ENCODE assay signal across 19 mouse cellular contexts in genomic region chr6:54775739-54776138, GRCm38 (mm10). TPM values are rescaled to one million over a fixed set of nuclear protein-coding genes. Genes with fewer than 3 reads are reported as not detected.
DNase-seq lines count a peak whose midpoint lies in the region; ATAC-seq and TF ChIP-seq lines count a peak whose summit lies in the region.
"Had no signal": no experiment of that assay in that cellular context is flagged by ENCODE, and none has a peak within 500 bp of the region (broad histone marks: within the 10 kb centered on the region; RNA-seq: fewer than 3 reads in every experiment).

No protein-coding gene starts in this region.

- H3K4me1 ChIP-seq in heart, embryonic 10.5 days = peaks cover 15% of the 10 kb centered on the region
- peaks cover 3% of the 10 kb centered on the region for H3K4me1 ChIP-seq in heart, adult 2 months (ENCODE audit: control insufficient read depth, insufficient read depth, low read length)
- peaks cover 14% of the 10 kb centered on the region for H3K4me1 ChIP-seq in hindbrain, embryonic 13.5 days (replicated peaks)
- H3K4me1 ChIP-seq in cerebellum, adult 2 months (ENCODE audit: control insufficient read depth, insufficient read depth, low read length) = no peaks in the 10 kb centered on the region
- H3K4me1 ChIP-seq: limb, embryonic 15.5 days had no signal

- no peak overlapping the region for H3K4me3 ChIP-seq in heart, embryonic 10.5 days
- H3K4me3 ChIP-seq in heart, adult 2 months = no peak overlapping the region
- H3K4me3 ChIP-seq in hindbrain, embryonic 13.5 days = no peak overlapping the region
- no peak overlapping the region for H3K4me3 ChIP-seq in cerebellum, adult 2 months (replicated peaks; ENCODE audit: insufficient read depth, low read depth, low read length)
- H3K4me3 ChIP-seq: gastrocnemius, adult 2 months; limb, embryonic 15.5 days had no signal

- no peaks in the 10 kb centered on the region; the same call in 1 of the 2 replicates for H3K9me3 ChIP-seq in heart, embryonic 10.5 days
- H3K9me3 ChIP-seq in hindbrain, embryonic 13.5 days = no peaks in the 10 kb centered on the region
- H3K9me3 ChIP-seq: limb, embryonic 15.5 days had no signal

- DNase-seq in heart, embryonic 10.5 days (ENCODE audit: low spot score) = peak; percentile 68
- no peak for DNase-seq in heart, adult 2 months
- DNase-seq in MEL-GATA-1-ER (ENCODE audit: extremely low read depth, low read depth) = peak; percentile 41
- DNase-seq in cerebellum, adult 2 months = no peak
- no peak for DNase-seq in ovary, postnatal 36 days (ENCODE audit: low spot score)
- DNase-seq: adrenal gland, postnatal 36 days; cerebellum, adult 9-11 months; embryo, embryonic 11 days; gastrocnemius, adult 2 months; kidney, postnatal 10 days; layer of hippocampus, postnatal 36 days; lung, adult 18-20 months; lung, postnatal 36 days had no signal

- TF ChIP-seq EP300 in heart, adult 2 months (IDR thresholded peaks at IDR 0.05; ENCODE audit: insufficient read depth, low read depth, low read length) = no peak

- no peak overlapping the region for H3K4me2 ChIP-seq in hindbrain, embryonic 13.5 days
- H3K4me2 ChIP-seq: limb, embryonic 15.5 days; midbrain, embryonic 11.5 days had no signal

- H3K27ac ChIP-seq in heart, embryonic 10.5 days = no peak overlapping the region
- no peak overlapping the region for H3K27ac ChIP-seq in heart, adult 2 months
- H3K27ac ChIP-seq in hindbrain, embryonic 13.5 days = no peak overlapping the region
- no peak overlapping the region for H3K27ac ChIP-seq in cerebellum, adult 2 months (ENCODE audit: insufficient read depth, low read length)
- H3K27ac ChIP-seq: gastrocnemius, adult 2 months; limb, embryonic 15.5 days had no signal

- H3K9ac ChIP-seq in heart, adult 2 months (ENCODE audit: low read depth, low read length) = no peak overlapping the region
- H3K9ac ChIP-seq in hindbrain, embryonic 13.5 days = no peak overlapping the region
- H3K9ac ChIP-seq: limb, embryonic 15.5 days had no signal

- H3K27me3 ChIP-seq in heart, embryonic 10.5 days (ENCODE audit: insufficient read depth, poor library complexity, severe bottlenecking) = no peaks in the 10 kb centered on the region
- H3K27me3 ChIP-seq in heart, adult 2 months (ENCODE audit: control insufficient read depth, insufficient read depth, low read length) = no peaks in the 10 kb centered on the region
- peaks cover 8% of the 10 kb centered on the region; the same call in 1 of the 2 replicates for H3K27me3 ChIP-seq in hindbrain, embryonic 13.5 days
- no peaks in the 10 kb centered on the region for H3K27me3 ChIP-seq in cerebellum, adult 2 months (ENCODE audit: control insufficient read depth, insufficient read depth, low read length)
- H3K27me3 ChIP-seq: limb, embryonic 15.5 days had no signal

- TF ChIP-seq POLR2A in heart, adult 2 months (IDR thresholded peaks at IDR 0.05; ENCODE audit: insufficient read depth, low read depth, low read length) = no peak
- no peak for TF ChIP-seq POLR2A in cerebellum, adult 2 months (IDR thresholded peaks at IDR 0.05; ENCODE audit: borderline replicate concordance, insufficient read depth, low read length)

- peak; percentile 67 for ATAC-seq in granulocyte monocyte progenitor cell, adult 5-6 weeks (replicated peaks; ENCODE audit: poor library complexity, severe bottlenecking)
- ATAC-seq in megakaryocyte-erythroid progenitor cell, adult 5-6 weeks (replicated peaks; ENCODE audit: low FRiP score, low TSS enrichment, poor library complexity, severe bottlenecking) = 0 out of 2 replicates have a peak, but pooled peaks have one; percentile 26
- no peak for ATAC-seq in hindbrain, embryonic 13.5 days (ENCODE audit: low FRiP score)
- ATAC-seq: forebrain, embryonic 16.5 days had no signal

- H3K36me3 ChIP-seq in heart, embryonic 10.5 days = no peaks in the 10 kb centered on the region
- H3K36me3 ChIP-seq in heart, adult 2 months (ENCODE audit: control insufficient read depth, insufficient read depth, low read length) = no peaks in the 10 kb centered on the region
- no peaks in the 10 kb centered on the region for H3K36me3 ChIP-seq in hindbrain, embryonic 13.5 days
- H3K36me3 ChIP-seq: limb, embryonic 15.5 days had no signal

- intact Hi-C loops in heart, adult 2 months (cut with DNase I) = no loop called here

- TF ChIP-seq CTCF in heart, adult 2 months (IDR thresholded peaks at IDR 0.05) = no peak
- TF ChIP-seq CTCF in cerebellum, adult 2 months (IDR thresholded peaks at IDR 0.05; ENCODE audit: borderline replicate concordance, insufficient read depth, low read depth, low read length) = no peak

- no peaks in the 10 kb centered on the region for H3K79me2 ChIP-seq in heart, adult 2 months (replicated peaks; ENCODE audit: control insufficient read depth, insufficient read depth, low read length)

RNA-seq across cellular contexts. Expression of gene Znrf2, which starts 41.0 kb away (rescaled TPM):
- 2.1 and 2.9 TPM in 2 replicates for polyA plus RNA-seq in heart, embryonic 10.5 days (2016; fragmentation: Nextera tagmentation; extraction: Ambion mirVana)
- total RNA-seq in heart, adult 2 months (2021) = 10 to 100 TPM; 12.1 to 22.1 TPM
- 5.4 and 9.8 TPM in 2 replicates for polyA plus RNA-seq in heart, adult 2 months (2012; rRNA removed)
- 50.5 and 62.5 TPM in 2 replicates for total RNA-seq in granulocyte monocyte progenitor cell, adult 5-6 weeks (2014; fragmentation: Nextera tagmentation)
- 66.7 and 73.5 TPM in 2 replicates for total RNA-seq in granulocyte monocyte progenitor cell, adult 5-6 weeks (2017)
- 16.1 and 25.6 TPM in 2 replicates for total RNA-seq in megakaryocyte-erythroid progenitor cell, adult 5-6 weeks (2014; fragmentation: Nextera tagmentation)
- 27.2 and 46.6 TPM in 2 replicates for total RNA-seq in megakaryocyte-erythroid progenitor cell, adult 5-6 weeks (2017)
- 5.6 and 5.9 TPM in 2 replicates for polyA plus RNA-seq in hindbrain, embryonic 13.5 days (2015; fragmentation: Nextera tagmentation; extraction: Ambion mirVana)
- polyA plus RNA-seq in cerebellum, adult 2 months (2012; rRNA removed) = 7.9 and 8.3 TPM in 2 replicates

Comparison
In these comparisons a context has a peak if more than half of its experiments do, and no peak if none do; other contexts are left out.
1. DNase-seq: peak in heart, embryonic 10.5 days (single experiment) and MEL-GATA-1-ER (single experiment); none in heart, adult 2 months (0 of 2), cerebellum, adult 2 months (0 of 2) and ovary, postnatal 36 days (single experiment).